Mouse (Mus musculus) kidney, adult 2 months (tissue): Measurements from ENCODE around the gene Slc38a1.

Experiments used
- CTCF ChIP-seq: fragments of 200-500 bp; conservative IDR thresholded peaks from 2 replicates; pipeline ENCODE4 v1.5.1; 2011; ENCODE audit warnings: low read depth, mild to moderate bottlenecking, control low read depth, low read length, moderate library complexity, mixed read lengths; ENCODE audit not compliant: insufficient read depth, insufficient read length
- POLR2A ChIP-seq: fragments of 200-500 bp; IDR thresholded peaks from one replicate; pipeline ENCODE4 v1.6.1; 2011; ENCODE audit warnings: low read depth, low read length, control low read depth

- TF ChIP-seq CTCF, result no peak
- TF ChIP-seq POLR2A, result no peak
Observed at GRCm38 (mm10) chr15:96551107-96551506, 91.6 kb downstream of the Slc38a1 start.
